Mouse (Mus musculus): ENCODE results near the gene Mgat5. TPM values are rescaled to one million over a fixed set of nuclear protein-coding genes. Genes with fewer than 3 reads are reported as not detected.

The Mgat5 gene
- polyA plus RNA-seq, 1 experiment, result 2.2 TPM

GRCm38 (mm10) chr1:127230468-127230867, 25.7 kb downstream of the Mgat5 start:
- H3K36me3 ChIP-seq (ENCODE audit: control insufficient read depth, insufficient read depth), result no peaks in the 10 kb centered on the region
- TF ChIP-seq SRF (IDR thresholded peaks at IDR 0.05; ENCODE audit: control insufficient read depth, insufficient read length, low read depth), result no peak
- no peak for TF ChIP-seq MYOD1 (IDR thresholded peaks at IDR 0.05; ENCODE audit: control insufficient read depth in 1 of 3, insufficient read length in 2 of 3, low read depth in 2 of 3)
- no peak for TF ChIP-seq TCF3 (IDR thresholded peaks at IDR 0.05; ENCODE audit: insufficient read length, low read depth)
- TF ChIP-seq TCF12 (IDR thresholded peaks at IDR 0.05; ENCODE audit: insufficient read depth, poor library complexity, severe bottlenecking), result no peak
- no peak for TF ChIP-seq MYOG (IDR thresholded peaks at IDR 0.05; ENCODE audit: control insufficient read depth in 1 of 3, insufficient read depth in 1 of 3, insufficient read length in 2 of 3, low read depth in 2 of 3)
- TF ChIP-seq REST (IDR thresholded peaks at IDR 0.05; ENCODE audit: insufficient read depth, insufficient read length), result no peak
- no peak for TF ChIP-seq E2F4 (IDR thresholded peaks at IDR 0.05; ENCODE audit: insufficient read depth)
- no peak for TF ChIP-seq POLR2AphosphoS2 (IDR thresholded peaks at IDR 0.05; ENCODE audit: insufficient read length, low read depth)
- no peak for TF ChIP-seq CEBPB (IDR thresholded peaks at IDR 0.05; ENCODE audit: insufficient read depth, poor library complexity, severe bottlenecking)
- no peak for TF ChIP-seq MAX (IDR thresholded peaks at IDR 0.05; ENCODE audit: low read depth)
- no peak for TF ChIP-seq POLR2A (IDR thresholded peaks at IDR 0.05; ENCODE audit: insufficient read length, low read depth)
- no peak for TF ChIP-seq USF1 (IDR thresholded peaks at IDR 0.05; ENCODE audit: low read depth)
- no peak overlapping the region for H3K4me2 ChIP-seq (ENCODE audit: low read depth)
- no peak overlapping the region for H3K4me3 ChIP-seq
- H3ac ChIP-seq (ENCODE audit: control insufficient read depth, insufficient read length), result no peak overlapping the region
- H3K79me2 ChIP-seq (ENCODE audit: control insufficient read depth, insufficient read depth), result no peaks in the 10 kb centered on the region
- no peaks in the 10 kb centered on the region for H3K27me3 ChIP-seq (ENCODE audit: control insufficient read depth, insufficient read depth, insufficient read length)

- Histone ChIP-seq H3K4me3 (no peak overlapping the region), H3K36me3 (ENCODE audit: control insufficient read depth, insufficient read depth) (no peaks in the 10 kb centered on the region), H3ac (ENCODE audit: control insufficient read depth, insufficient read length) (no peak overlapping the region), H3K27me3 (ENCODE audit: control insufficient read depth, insufficient read depth, insufficient read length) (no peaks in the 10 kb centered on the region), H3K79me2 (ENCODE audit: control insufficient read depth, insufficient read depth) (no peaks in the 10 kb centered on the region), H3K4me2 (ENCODE audit: low read depth) (no peak overlapping the region)
- no peak for TF ChIP-seq MYOD1 (IDR thresholded peaks at IDR 0.05; ENCODE audit: control insufficient read depth in 1 of 3, insufficient read length in 2 of 3, low read depth in 2 of 3)
- TF ChIP-seq TCF3 (IDR thresholded peaks at IDR 0.05; ENCODE audit: insufficient read length, low read depth), result no peak
- no peak for TF ChIP-seq TCF12 (IDR thresholded peaks at IDR 0.05; ENCODE audit: insufficient read depth, poor library complexity, severe bottlenecking)
- TF ChIP-seq MAX (IDR thresholded peaks at IDR 0.05; ENCODE audit: low read depth), result no peak
- TF ChIP-seq POLR2AphosphoS2 (IDR thresholded peaks at IDR 0.05; ENCODE audit: insufficient read length, low read depth), result no peak
- no peak for TF ChIP-seq REST (IDR thresholded peaks at IDR 0.05; ENCODE audit: insufficient read depth, insufficient read length)
- no peak for TF ChIP-seq POLR2A (IDR thresholded peaks at IDR 0.05; ENCODE audit: insufficient read length, low read depth)
- TF ChIP-seq USF1 (IDR thresholded peaks at IDR 0.05; ENCODE audit: low read depth), result no peak
- TF ChIP-seq CEBPB (IDR thresholded peaks at IDR 0.05; ENCODE audit: insufficient read depth, poor library complexity, severe bottlenecking), result no peak
- no peak for TF ChIP-seq SRF (IDR thresholded peaks at IDR 0.05; ENCODE audit: control insufficient read depth, insufficient read length, low read depth)
- no peak for TF ChIP-seq E2F4 (IDR thresholded peaks at IDR 0.05; ENCODE audit: insufficient read depth)
- no peak for TF ChIP-seq MYOG (IDR thresholded peaks at IDR 0.05; ENCODE audit: control insufficient read depth in 1 of 3, insufficient read depth in 1 of 3, insufficient read length in 2 of 3, low read depth in 2 of 3)
These were observed 28.4 kb downstream of the Mgat5 start for GRCm38 (mm10) chr1:127233191-127233651.

- H3ac ChIP-seq (ENCODE audit: control insufficient read depth, insufficient read length), result no peak overlapping the region
- TF ChIP-seq MYOD1 (IDR thresholded peaks at IDR 0.05; ENCODE audit: control insufficient read depth in 1 of 3, insufficient read length in 2 of 3, low read depth in 2 of 3) (no peak), TCF3 (IDR thresholded peaks at IDR 0.05; ENCODE audit: insufficient read length, low read depth) (no peak), E2F4 (IDR thresholded peaks at IDR 0.05; ENCODE audit: insufficient read depth) (no peak), REST (IDR thresholded peaks at IDR 0.05; ENCODE audit: insufficient read depth, insufficient read length) (no peak), MAX (IDR thresholded peaks at IDR 0.05; ENCODE audit: low read depth) (no peak), USF1 (IDR thresholded peaks at IDR 0.05; ENCODE audit: low read depth) (no peak), POLR2AphosphoS2 (IDR thresholded peaks at IDR 0.05; ENCODE audit: insufficient read length, low read depth) (no peak), SRF (IDR thresholded peaks at IDR 0.05; ENCODE audit: control insufficient read depth, insufficient read length, low read depth) (no peak), POLR2A (IDR thresholded peaks at IDR 0.05; ENCODE audit: insufficient read length, low read depth) (no peak), TCF12 (IDR thresholded peaks at IDR 0.05; ENCODE audit: insufficient read depth, poor library complexity, severe bottlenecking) (no peak), MYOG (IDR thresholded peaks at IDR 0.05; ENCODE audit: control insufficient read depth in 1 of 3, insufficient read depth in 1 of 3, insufficient read length in 2 of 3, low read depth in 2 of 3) (no peak), CEBPB (IDR thresholded peaks at IDR 0.05; ENCODE audit: insufficient read depth, poor library complexity, severe bottlenecking) (no peak)
- H3K4me2 ChIP-seq (ENCODE audit: low read depth), result no peak overlapping the region
- H3K27me3 ChIP-seq (ENCODE audit: control insufficient read depth, insufficient read depth, insufficient read length), result no peaks in the 10 kb centered on the region
- H3K79me2 ChIP-seq (ENCODE audit: control insufficient read depth, insufficient read depth), result no peaks in the 10 kb centered on the region
- no peaks in the 10 kb centered on the region for H3K36me3 ChIP-seq (ENCODE audit: control insufficient read depth, insufficient read depth)
- H3K4me3 ChIP-seq, result no peak overlapping the region
These were observed 30.3 kb downstream of the Mgat5 start for GRCm38 (mm10) chr1:127235157-127235556.

- H3ac ChIP-seq (ENCODE audit: control insufficient read depth, insufficient read length), result no peak overlapping the region
- no peaks in the 10 kb centered on the region for H3K36me3 ChIP-seq (ENCODE audit: control insufficient read depth, insufficient read depth)
- H3K4me3 ChIP-seq, result no peak overlapping the region
- no peaks in the 10 kb centered on the region for H3K27me3 ChIP-seq (ENCODE audit: control insufficient read depth, insufficient read depth, insufficient read length)
- no peaks in the 10 kb centered on the region for H3K79me2 ChIP-seq (ENCODE audit: control insufficient read depth, insufficient read depth)
- no peak for TF ChIP-seq MAX (IDR thresholded peaks at IDR 0.05; ENCODE audit: low read depth)
- no peak for TF ChIP-seq CEBPB (IDR thresholded peaks at IDR 0.05; ENCODE audit: insufficient read depth, poor library complexity, severe bottlenecking)
- no peak for TF ChIP-seq TCF3 (IDR thresholded peaks at IDR 0.05; ENCODE audit: insufficient read length, low read depth)
- no peak for TF ChIP-seq E2F4 (IDR thresholded peaks at IDR 0.05; ENCODE audit: insufficient read depth)
- TF ChIP-seq POLR2A (IDR thresholded peaks at IDR 0.05; ENCODE audit: insufficient read length, low read depth), result no peak
- TF ChIP-seq TCF12 (IDR thresholded peaks at IDR 0.05; ENCODE audit: insufficient read depth, poor library complexity, severe bottlenecking), result no peak
- TF ChIP-seq MYOG (IDR thresholded peaks at IDR 0.05; ENCODE audit: control insufficient read depth in 1 of 3, insufficient read depth in 1 of 3, insufficient read length in 2 of 3, low read depth in 2 of 3), result no peak
- TF ChIP-seq REST (IDR thresholded peaks at IDR 0.05; ENCODE audit: insufficient read depth, insufficient read length), result no peak
- no peak for TF ChIP-seq USF1 (IDR thresholded peaks at IDR 0.05; ENCODE audit: low read depth)
- no peak for TF ChIP-seq MYOD1 (IDR thresholded peaks at IDR 0.05; ENCODE audit: control insufficient read depth in 1 of 3, insufficient read length in 2 of 3, low read depth in 2 of 3)
- TF ChIP-seq POLR2AphosphoS2 (IDR thresholded peaks at IDR 0.05; ENCODE audit: insufficient read length, low read depth), result no peak
- TF ChIP-seq SRF (IDR thresholded peaks at IDR 0.05; ENCODE audit: control insufficient read depth, insufficient read length, low read depth), result no peak
- H3K4me2 ChIP-seq (ENCODE audit: low read depth), result no peak overlapping the region
These were observed 31.6 kb downstream of the Mgat5 start for GRCm38 (mm10) chr1:127236396-127236795.
